Mouse (Mus musculus) thymus, adult 2 months (tissue): ENCODE results near the gene Rpgr. TPM values are rescaled to one million over a fixed set of nuclear protein-coding genes. Genes with fewer than 3 reads are reported as not detected.

Experiments
- DNase-seq: peaks from one replicate; pipeline ENCODE4 v3.0.0; 2021
- H3K27ac ChIP-seq: fragments of 200-500 bp; 2 replicates; pipeline ENCODE4 v1.5.1; 2012; ENCODE audit warnings: low read length, control low read depth; ENCODE audit not compliant: control insufficient read depth, insufficient read depth
- H3K27me3 ChIP-seq: fragments of 200-500 bp; 2 replicates; pipeline ENCODE4 v1.6.1; 2012; ENCODE audit warnings: mild to moderate bottlenecking, low read length, moderate library complexity, mixed read lengths; ENCODE audit not compliant: control insufficient read depth, insufficient read depth
- H3K36me3 ChIP-seq: fragments of 200-500 bp; 2 replicates; pipeline ENCODE4 v1.6.1; 2012; ENCODE audit warnings: mild to moderate bottlenecking, low read length, moderate library complexity; ENCODE audit not compliant: control insufficient read depth, insufficient read depth
- H3K4me1 ChIP-seq: fragments of 200-500 bp; replicated peaks from 2 replicates; pipeline ENCODE4 v1.6.1; 2012; ENCODE audit warnings: low read length; ENCODE audit not compliant: control insufficient read depth, insufficient read depth
- H3K4me3 ChIP-seq: fragments of 200-500 bp; 2 replicates; pipeline ENCODE4 v1.5.1; 2012; ENCODE audit warnings: mild to moderate bottlenecking, low read length, control low read depth, moderate library complexity; ENCODE audit not compliant: control insufficient read depth, insufficient read depth
- CTCF ChIP-seq: fragments of 200-500 bp; IDR thresholded peaks from 2 replicates; pipeline ENCODE4 v1.5.1; 2012; ENCODE audit warnings: mild to moderate bottlenecking, control low read depth, low read length, moderate library complexity, borderline replicate concordance; ENCODE audit not compliant: control insufficient read depth, poor library complexity, insufficient read depth; ENCODE audit errors: extremely low read depth
- POLR2A ChIP-seq: fragments of 200-500 bp; IDR thresholded peaks from 2 replicates; pipeline ENCODE4 v1.6.1; 2012; ENCODE audit warnings: mild to moderate bottlenecking, low read length, control low read depth, moderate library complexity; ENCODE audit not compliant: control insufficient read depth, poor library complexity, insufficient read depth; ENCODE audit errors: extremely low read depth
- whole genome bisulfite sequencing: fragments of 180-500 bp; shearing (Covaris S2); methylation state at CpG from one replicate; pipeline ENCODE4 v1.1.7; 2018; 5-methylcytosine and 5-hydroxymethylcytosine counted together
- polyA plus RNA-seq: library from polyadenylated mRNA; depleted of rRNA; stranded (reverse); fragments of >200 nt; gene quantifications from 2 replicates; pipeline ENCODE4 v1.2.3, GENCODE M21; 2012; rRNA removed

Gene Rpgr
- polyA plus RNA-seq, 1 experiment = 2.1 TPM

GRCm38 (mm10) chrX:10062201-10062600 is 154.5 kb downstream of the Rpgr start:
- DNase-seq = no peak
- WGBS = 91% methylated on average over 4 of the region's 4 CpGs
- no peaks in the 10 kb centered on the region for H3K27me3 ChIP-seq
- H3K36me3 ChIP-seq = no peaks in the 10 kb centered on the region
- no peaks in the 10 kb centered on the region for H3K4me1 ChIP-seq
- H3K4me3 ChIP-seq = no peak overlapping the region
- no peak overlapping the region for H3K27ac ChIP-seq
- TF ChIP-seq CTCF = no peak
- TF ChIP-seq POLR2A = no peak

- no peak overlapping the region for H3K27ac ChIP-seq
- TF ChIP-seq CTCF = no peak
- TF ChIP-seq POLR2A = no peak
- H3K27me3 ChIP-seq = no peaks in the 10 kb centered on the region
- H3K4me3 ChIP-seq = no peak overlapping the region
- no peaks in the 10 kb centered on the region for H3K4me1 ChIP-seq
- no peaks in the 10 kb centered on the region for H3K36me3 ChIP-seq
- no peak for DNase-seq
Measured at GRCm38 (mm10) chrX:10034666-10035065, 182.1 kb downstream of the Rpgr start.

Other genes starting within 250 kb of the Rpgr start
- 2.3 and 2.6 TPM in 2 replicates for gene Srpx, start 99.2 kb downstream of the Rpgr start, polyA plus RNA-seq
- 0.13 TPM in 1 of 2 replicates, not detected in the other for gene Otc, start 35.4 kb upstream of the Rpgr start, polyA plus RNA-seq